Mouse (Mus musculus) cerebellum, adult 2 months (tissue): ENCODE measurements around the gene Catsper2.

Source experiments
- CTCF ChIP-seq: fragments of 200-500 bp; IDR thresholded peaks from 2 replicates; pipeline ENCODE4 v1.5.1; 2011; ENCODE audit warnings: low read depth, mild to moderate bottlenecking, control low read depth, low read length, moderate library complexity, borderline replicate concordance; ENCODE audit not compliant: insufficient read depth
- POLR2A ChIP-seq: fragments of 200-500 bp; IDR thresholded peaks from 2 replicates; pipeline ENCODE4 v1.6.1; 2011; ENCODE audit warnings: low read length, control low read depth, borderline replicate concordance; ENCODE audit not compliant: insufficient read depth

- TF ChIP-seq POLR2A = no peak
- TF ChIP-seq CTCF = no peak
Observed at GRCm38 (mm10) chr2:121363656-121364055, 49.9 kb downstream of the Catsper2 start.
